Mouse (Mus musculus): ENCODE measurements around the gene Col23a1.

The Col23a1 gene

GRCm38 (mm10) chr11:51543487-51544050, 253.8 kb downstream of the Col23a1 start:
- DNase-seq = no peak

GRCm38 (mm10) chr11:51544413-51544812, 254.7 kb downstream of the Col23a1 start:
- DNase-seq = no peak

GRCm38 (mm10) chr11:51545811-51546210, 256.1 kb downstream of the Col23a1 start:
- no peak for DNase-seq

- DNase-seq = no peak
Measured at GRCm38 (mm10) chr11:51551253-51551652, 261.5 kb downstream of the Col23a1 start.

GRCm38 (mm10) chr11:51552091-51552490, 262.4 kb downstream of the Col23a1 start:
- DNase-seq = no peak

GRCm38 (mm10) chr11:51554590-51554989, 264.9 kb downstream of the Col23a1 start:
- no peak for DNase-seq

- DNase-seq = no peak
Measured at GRCm38 (mm10) chr11:51555066-51555465, 265.3 kb downstream of the Col23a1 start.

GRCm38 (mm10) chr11:51563276-51563675, 273.6 kb downstream of the Col23a1 start:
- DNase-seq = no peak

- DNase-seq = no peak
Measured at GRCm38 (mm10) chr11:51565062-51565461, 275.3 kb downstream of the Col23a1 start.

GRCm38 (mm10) chr11:51565951-51566350, 276.2 kb downstream of the Col23a1 start:
- no peak for DNase-seq

- DNase-seq = no peak
Measured at GRCm38 (mm10) chr11:51568801-51569200, 279.1 kb downstream of the Col23a1 start.

- DNase-seq = no peak
Measured at GRCm38 (mm10) chr11:51576454-51576853, 286.7 kb downstream of the Col23a1 start.

GRCm38 (mm10) chr11:51577587-51577986, 287.9 kb downstream of the Col23a1 start:
- DNase-seq = no peak

- no peak for DNase-seq
Measured at GRCm38 (mm10) chr11:51579024-51579423, 289.3 kb downstream of the Col23a1 start.

- DNase-seq = peak; percentile 62
Measured at GRCm38 (mm10) chr11:51582713-51583112, 293.0 kb downstream of the Col23a1 start.

GRCm38 (mm10) chr11:51584057-51584430, 294.3 kb downstream of the Col23a1 start:
- no peak for DNase-seq

- DNase-seq = peak; percentile 97
Measured at GRCm38 (mm10) chr11:51584431-51585248, 294.9 kb downstream of the Col23a1 start, which contains the start of gene Phykpl. Phykpl (plus strand) TSS chr11:51584757.

GRCm38 (mm10) chr11:51585608-51586252, 296.0 kb downstream of the Col23a1 start:
- no peak for DNase-seq

GRCm38 (mm10) chr11:51586411-51586810, 296.7 kb downstream of the Col23a1 start:
- no peak for DNase-seq

- DNase-seq = no peak
Measured at GRCm38 (mm10) chr11:51587059-51587458, 297.3 kb downstream of the Col23a1 start.

- DNase-seq = no peak
Measured at GRCm38 (mm10) chr11:51588833-51589232, 299.1 kb downstream of the Col23a1 start.

GRCm38 (mm10) chr11:51590002-51590401, 300.3 kb downstream of the Col23a1 start:
- no peak for DNase-seq

GRCm38 (mm10) chr11:51591168-51591567, 301.4 kb downstream of the Col23a1 start:
- DNase-seq = no peak

GRCm38 (mm10) chr11:51591915-51592314, 302.2 kb downstream of the Col23a1 start:
- DNase-seq = no peak
